Mouse (Mus musculus): ENCODE data around the gene Kdm5a. TPM values are rescaled to one million over a fixed set of nuclear protein-coding genes. Genes with fewer than 3 reads are reported as not detected.

Gene Kdm5a
- polyA plus RNA-seq, 1 experiment from 2014 or later = 39.4 TPM

GRCm38 (mm10) chr6:120488647-120489046 is 124.7 kb downstream of the Kdm5a start:
- 55% methylated on average over 3 of the region's 3 CpGs for WGBS
- ATAC-seq (ENCODE audit: insufficient read depth, low FRiP score) = no peak
- no peak overlapping the region for H3K4me2 ChIP-seq (ENCODE audit: low read depth, low read length)

DNA sequence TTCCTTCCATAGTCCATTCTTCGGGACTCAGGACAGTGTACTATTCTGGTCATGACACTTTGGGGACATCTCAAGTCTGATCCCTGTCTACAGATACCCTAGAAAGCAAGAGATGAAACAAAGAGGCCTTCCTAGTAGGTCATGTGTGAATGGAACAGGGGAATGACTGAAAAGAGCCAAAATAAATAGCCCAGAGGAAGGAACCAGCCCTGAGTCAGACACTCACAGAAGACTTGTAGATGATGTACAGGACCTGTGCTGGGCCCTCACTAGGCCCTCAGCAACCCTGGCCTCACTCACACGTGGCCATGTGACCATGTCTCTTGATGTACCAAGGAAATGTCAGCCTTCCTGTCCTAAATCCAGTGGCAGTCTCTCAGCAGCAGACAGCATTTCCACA is 125.5 kb downstream of the Kdm5a start:
- Histone ChIP-seq H3K9ac (ENCODE audit: low read length) (no peak overlapping the region), H3K36me3 (ENCODE audit: control insufficient read depth, insufficient read depth, low read length) (no peaks in the 10 kb centered on the region), H3K4me2 (ENCODE audit: low read depth, low read length) (no peak overlapping the region), H3K27me3 (ENCODE audit: control insufficient read depth, insufficient read depth, low read length) (peaks cover 27% of the 10 kb centered on the region), H3K27ac (ENCODE audit: low read length) (no peak overlapping the region), H3K4me3 (replicated peaks; ENCODE audit: low read length) (no peak overlapping the region), H3K9me3 (replicated peaks; ENCODE audit: control insufficient read depth, low read length) (no peaks in the 10 kb centered on the region), H3K4me1 (ENCODE audit: control insufficient read depth, insufficient read depth, low read length) (peaks cover 13% of the 10 kb centered on the region)
- WGBS = 68% methylated on average over 2 of the region's 2 CpGs
- no peak for ATAC-seq (ENCODE audit: insufficient read depth, low FRiP score)

More at GRCm38 (mm10) chr6:120488647-120489046, 124.7 kb downstream of the Kdm5a start:
- H3K27ac ChIP-seq (ENCODE audit: low read length) = no peak overlapping the region
- no peak overlapping the region for H3K9ac ChIP-seq (ENCODE audit: low read length)
- no peaks in the 10 kb centered on the region for H3K36me3 ChIP-seq (ENCODE audit: control insufficient read depth, insufficient read depth, low read length)
- peaks cover 13% of the 10 kb centered on the region for H3K4me1 ChIP-seq (ENCODE audit: control insufficient read depth, insufficient read depth, low read length)
- H3K27me3 ChIP-seq (ENCODE audit: control insufficient read depth, insufficient read depth, low read length) = peaks cover 24% of the 10 kb centered on the region
- H3K9me3 ChIP-seq (replicated peaks; ENCODE audit: control insufficient read depth, low read length) = no peaks in the 10 kb centered on the region
- H3K4me3 ChIP-seq (replicated peaks; ENCODE audit: low read length) = no peak overlapping the region

- 64% methylated on average over 7 of the region's 7 CpGs for WGBS
- Histone ChIP-seq H3K27me3 (ENCODE audit: control insufficient read depth, insufficient read depth, low read length) (peaks cover 28% of the 10 kb centered on the region), H3K4me1 (ENCODE audit: control insufficient read depth, insufficient read depth, low read length) (peaks cover 13% of the 10 kb centered on the region), H3K9me3 (replicated peaks; ENCODE audit: control insufficient read depth, low read length) (no peaks in the 10 kb centered on the region), H3K4me2 (ENCODE audit: low read depth, low read length) (no peak overlapping the region), H3K27ac (ENCODE audit: low read length) (no peak overlapping the region), H3K9ac (ENCODE audit: low read length) (no peak overlapping the region), H3K4me3 (replicated peaks; ENCODE audit: low read length) (no peak overlapping the region), H3K36me3 (ENCODE audit: control insufficient read depth, insufficient read depth, low read length) (no peaks in the 10 kb centered on the region)
- no peak for ATAC-seq (ENCODE audit: insufficient read depth, low FRiP score)
Observed at GRCm38 (mm10) chr6:120491064-120491463, 127.1 kb downstream of the Kdm5a start.

DNA sequence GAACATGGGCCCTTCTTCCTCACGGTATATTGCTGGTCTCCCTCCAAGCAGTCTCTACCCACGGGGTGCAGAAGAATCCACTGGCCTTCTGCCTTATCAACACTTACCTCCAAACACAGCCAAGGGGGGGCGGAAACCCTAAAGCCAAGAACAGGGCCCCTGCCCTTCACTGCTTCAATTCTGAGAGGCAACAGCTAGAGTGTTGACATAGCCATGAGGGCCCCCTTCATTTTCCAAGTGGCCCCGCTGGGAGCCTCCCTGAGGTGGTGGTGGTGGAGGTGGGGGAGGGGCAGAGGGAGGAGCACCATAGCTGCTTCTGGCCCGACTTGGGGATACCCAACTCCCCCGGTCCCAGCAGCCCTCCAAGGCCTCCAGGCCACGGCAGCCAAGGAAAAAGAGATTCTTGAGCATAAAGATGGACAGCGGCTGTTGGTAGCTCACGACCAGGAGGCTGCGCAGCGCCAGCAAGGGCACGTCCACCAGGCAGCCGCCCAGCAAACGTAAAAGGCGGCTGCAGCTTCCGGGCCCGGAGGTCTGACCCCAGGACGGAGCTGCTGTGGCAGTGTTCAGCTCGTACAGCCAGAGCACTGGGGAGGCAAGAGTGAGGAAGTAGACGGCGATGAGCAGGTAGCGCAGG is 128.1 kb downstream of the Kdm5a start:
- Histone ChIP-seq H3K27me3 (ENCODE audit: control insufficient read depth, insufficient read depth, low read length) (peaks cover 28% of the 10 kb centered on the region), H3K4me3 (replicated peaks; ENCODE audit: low read length) (peak overlapping the region; percentile 50), H3K9ac (ENCODE audit: low read length) (no peak overlapping the region), H3K9me3 (replicated peaks; ENCODE audit: control insufficient read depth, low read length) (no peaks in the 10 kb centered on the region), H3K36me3 (ENCODE audit: control insufficient read depth, insufficient read depth, low read length) (no peaks in the 10 kb centered on the region), H3K4me2 (ENCODE audit: low read depth, low read length) (peak overlapping the region; percentile 93), H3K4me1 (ENCODE audit: control insufficient read depth, insufficient read depth, low read length) (peaks cover 13% of the 10 kb centered on the region), H3K27ac (ENCODE audit: low read length) (no peak overlapping the region)
- no peak for ATAC-seq (ENCODE audit: insufficient read depth, low FRiP score)
- 9% methylated on average over 22 of the region's 22 CpGs for WGBS

DNA sequence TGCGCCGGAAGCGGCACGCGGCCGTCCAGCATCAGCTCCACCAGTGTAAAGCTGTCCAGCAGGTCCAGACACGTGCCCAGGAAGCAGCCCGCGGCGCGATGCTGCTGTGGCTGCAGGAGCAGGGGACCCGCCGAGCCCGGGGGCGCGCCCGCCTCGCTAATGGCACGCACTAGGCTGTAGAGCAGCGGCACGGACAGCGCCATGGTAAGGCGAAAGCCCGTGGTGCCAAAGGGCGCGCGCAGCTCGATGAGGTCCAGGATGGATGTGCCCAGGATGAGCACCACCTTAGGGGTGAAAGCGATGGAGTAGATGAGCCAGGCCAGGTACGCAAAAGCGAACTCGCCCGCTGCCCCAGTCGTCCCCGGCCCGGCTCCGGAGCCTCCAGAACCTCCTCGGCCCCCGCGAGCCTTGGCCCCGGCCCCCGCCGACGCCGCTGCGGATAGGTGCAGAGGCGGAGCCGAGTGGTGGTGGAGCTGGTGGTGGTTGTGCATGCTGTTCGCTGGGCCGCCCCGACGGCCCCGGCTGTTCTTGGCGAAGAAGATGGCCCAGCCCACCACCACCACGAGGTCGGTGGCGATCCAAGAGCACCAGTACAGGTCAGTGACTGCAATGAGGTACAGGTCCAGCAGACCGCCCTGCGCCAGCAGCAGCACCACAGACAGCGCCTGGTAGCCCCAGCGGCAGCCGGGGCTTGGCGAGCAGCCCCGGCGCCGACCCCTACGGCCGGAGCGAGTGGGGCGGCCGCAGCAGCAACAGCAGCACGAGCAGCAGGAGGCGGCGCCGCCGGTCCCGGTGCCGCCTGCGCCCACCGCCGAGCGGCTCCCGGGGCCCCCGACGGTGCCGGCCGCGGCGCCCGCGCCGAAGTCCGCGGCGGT is 128.8 kb downstream of the Kdm5a start:
- ATAC-seq (ENCODE audit: insufficient read depth, low FRiP score) = peak; percentile 19; the same call in 1 of the 2 replicates
- peak overlapping the region; percentile 69 for H3K9ac ChIP-seq (ENCODE audit: low read length)
- peak overlapping the region; percentile 50 for H3K4me3 ChIP-seq (replicated peaks; ENCODE audit: low read length)
- under 1% methylated on average over 95 of the region's 95 CpGs for WGBS
- peak overlapping the region; percentile 93 for H3K4me2 ChIP-seq (ENCODE audit: low read depth, low read length)
- H3K9me3 ChIP-seq (replicated peaks; ENCODE audit: control insufficient read depth, low read length) = no peaks in the 10 kb centered on the region
- H3K27me3 ChIP-seq (ENCODE audit: control insufficient read depth, insufficient read depth, low read length) = peaks cover 28% of the 10 kb centered on the region
- H3K4me1 ChIP-seq (ENCODE audit: control insufficient read depth, insufficient read depth, low read length) = peaks cover 13% of the 10 kb centered on the region
- H3K27ac ChIP-seq (ENCODE audit: low read length) = no peak overlapping the region
- H3K36me3 ChIP-seq (ENCODE audit: control insufficient read depth, insufficient read depth, low read length) = no peaks in the 10 kb centered on the region

GRCm38 (mm10) chr6:120493374-120494181 is 129.7 kb downstream of the Kdm5a start, which contains the start of gene Tmem121b:
Gene Tmem121b, minus strand, starts transcription at chr6:120493807.
- Histone ChIP-seq H3K9me3 (replicated peaks; ENCODE audit: control insufficient read depth, low read length) (no peaks in the 10 kb centered on the region), H3K4me2 (ENCODE audit: low read depth, low read length) (peak within 1 kb of the TSS; percentile 93), H3K4me3 (replicated peaks; ENCODE audit: low read length) (peak within 1 kb of the TSS; percentile 50), H3K36me3 (ENCODE audit: control insufficient read depth, insufficient read depth, low read length) (no peaks in the 10 kb centered on the region), H3K27me3 (ENCODE audit: control insufficient read depth, insufficient read depth, low read length) (peaks cover 28% of the 10 kb centered on the region), H3K4me1 (ENCODE audit: control insufficient read depth, insufficient read depth, low read length) (peaks cover 13% of the 10 kb centered on the region), H3K9ac (ENCODE audit: low read length) (peak within 1 kb of the TSS; percentile 69), H3K27ac (ENCODE audit: low read length) (no peak within 1 kb of the TSS)
- WGBS = 0% methylated on average over 82 of the region's 84 CpGs
- ATAC-seq (ENCODE audit: insufficient read depth, low FRiP score) = peak; percentile 72

Other genes starting within 250 kb of the Kdm5a start
- not detected in 2 replicates for gene D330020A13Rik, start 69.8 kb upstream of the Kdm5a start, polyA plus RNA-seq (2015; fragmentation: Nextera tagmentation; extraction: Ambion mirVana)
- gene B4galnt3, start 69.6 kb upstream of the Kdm5a start, polyA plus RNA-seq (2015; fragmentation: Nextera tagmentation; extraction: Ambion mirVana) = 0.68 and 0.77 TPM in 2 replicates
- gene Ccdc77, start 250 bp downstream of the Kdm5a start, polyA plus RNA-seq (2015; fragmentation: Nextera tagmentation; extraction: Ambion mirVana) = 19.3 and 20.8 TPM in 2 replicates
- 7.7 and 8.5 TPM in 2 replicates for gene Il17ra, start 99.1 kb downstream of the Kdm5a start, polyA plus RNA-seq (2015; fragmentation: Nextera tagmentation; extraction: Ambion mirVana)
- 0.04 and 0.09 TPM in 2 replicates for gene Tmem121b, start 129.7 kb downstream of the Kdm5a start, polyA plus RNA-seq (2015; fragmentation: Nextera tagmentation; extraction: Ambion mirVana)
- gene Hdhd5, start 167.2 kb downstream of the Kdm5a start, polyA plus RNA-seq (2015; fragmentation: Nextera tagmentation; extraction: Ambion mirVana) = 15.9 and 16.1 TPM in 2 replicates